Mouse (Mus musculus): Measurements from ENCODE around the gene C1qtnf2.

Gene C1qtnf2

GRCm38 (mm10) chr11:43474225-43474774, at the start of gene C1qtnf2:
Gene C1qtnf2, plus strand, starts transcription at chr11:43474276.
- in situ Hi-C loops (cut with MboI, MseI) = no loop called here

- in situ Hi-C loops (cut with MboI, MseI) = loop anchor here in 1 of 2 experiments (5.0 kb wide), 1 partner anchor 37 kb away; no protein-coding TSS in a partner anchor
Observed at GRCm38 (mm10) chr11:43424386-43424785, 49.7 kb upstream of the C1qtnf2 start.

- in situ Hi-C loops (cut with MboI, MseI) = no loop called here
Observed at GRCm38 (mm10) chr11:43425166-43425709, 48.8 kb upstream of the C1qtnf2 start.

GRCm38 (mm10) chr11:43425824-43426413, 48.2 kb upstream of the C1qtnf2 start, which contains the start of gene Pttg1:
Gene Pttg1, minus strand, starts transcription at chr11:43426251.
- in situ Hi-C loops (cut with MboI, MseI) = no loop called here

GRCm38 (mm10) chr11:43426414-43426884, 47.6 kb upstream of the C1qtnf2 start:
- in situ Hi-C loops (cut with MboI, MseI) = no loop called here

GRCm38 (mm10) chr11:43433254-43434023, 40.6 kb upstream of the C1qtnf2 start, which contains the start of gene Slu7:
Gene Slu7, plus strand, starts transcription at chr11:43433744.
- in situ Hi-C loops (cut with MboI, MseI) = no loop called here

- in situ Hi-C loops (cut with MboI, MseI) = no loop called here
Observed at GRCm38 (mm10) chr11:43434024-43434407, 40.1 kb upstream of the C1qtnf2 start.

- in situ Hi-C loops (cut with MboI, MseI) = no loop called here
Observed at GRCm38 (mm10) chr11:43441121-43441520, 33.0 kb upstream of the C1qtnf2 start.

GRCm38 (mm10) chr11:43443183-43443582, 30.9 kb upstream of the C1qtnf2 start:
- in situ Hi-C loops (cut with MboI, MseI) = no loop called here

- in situ Hi-C loops (cut with MboI, MseI) = no loop called here
Observed at GRCm38 (mm10) chr11:43449916-43450315, 24.2 kb upstream of the C1qtnf2 start.

- in situ Hi-C loops (cut with MboI, MseI) = no loop called here
Observed at GRCm38 (mm10) chr11:43451322-43451721, 22.8 kb upstream of the C1qtnf2 start.

- in situ Hi-C loops (cut with MboI, MseI) = no loop called here
Observed at GRCm38 (mm10) chr11:43452266-43452665, 21.8 kb upstream of the C1qtnf2 start.

GRCm38 (mm10) chr11:43463204-43463603, 10.9 kb upstream of the C1qtnf2 start:
- in situ Hi-C loops (cut with MboI, MseI) = no loop called here

- in situ Hi-C loops (cut with MboI, MseI) = no loop called here
Observed at GRCm38 (mm10) chr11:43470118-43470517, 4.0 kb upstream of the C1qtnf2 start.

- in situ Hi-C loops (cut with MboI, MseI) = no loop called here
Observed at GRCm38 (mm10) chr11:43470881-43471820, 2.9 kb upstream of the C1qtnf2 start.

- in situ Hi-C loops (cut with MboI, MseI) = no loop called here
Observed at GRCm38 (mm10) chr11:43473115-43473514, 961 bp upstream of the C1qtnf2 start.

GRCm38 (mm10) chr11:43473635-43474224, 346 bp upstream of the C1qtnf2 start:
- in situ Hi-C loops (cut with MboI, MseI) = no loop called here

GRCm38 (mm10) chr11:43479376-43479775, 5.3 kb downstream of the C1qtnf2 start:
- in situ Hi-C loops (cut with MboI, MseI) = no loop called here

GRCm38 (mm10) chr11:43480561-43480960, 6.5 kb downstream of the C1qtnf2 start:
- in situ Hi-C loops (cut with MboI, MseI) = no loop called here

- in situ Hi-C loops (cut with MboI, MseI) = no loop called here
Observed at GRCm38 (mm10) chr11:43481672-43482522, 7.8 kb downstream of the C1qtnf2 start.
